Mouse (Mus musculus) lung, embryonic 15.5 days (tissue): Measurements from ENCODE around the gene Scgb1a1. TPM values are rescaled to one million over a fixed set of nuclear protein-coding genes. Genes with fewer than 3 reads are reported as not detected.
A peak's percentile ranks its signal among the peaks of the same experiment; 100 is the strongest.

Experiments
- ATAC-seq: fragments of 200-750 bp; cut with Nextera tagmentation; 2 replicates; pipeline ENCODE4 v1.8.0; 2017; ENCODE audit warnings: moderate number of reproducible peaks, borderline replicate concordance; ENCODE audit not compliant: low FRiP score, low TSS enrichment; ENCODE audit errors: extremely low read depth
- H3K27ac ChIP-seq: fragments of 300-500 bp; sonication (generic); 2 replicates; pipeline ENCODE4 v1.5.1; 2015; ENCODE audit warnings: moderate library complexity, mild to moderate bottlenecking, inconsistent platforms
- H3K27me3 ChIP-seq: fragments of 300-500 bp; sonication (generic); 2 replicates; pipeline ENCODE4 v1.6.1; 2015; ENCODE audit warnings: inconsistent platforms
- H3K36me3 ChIP-seq: fragments of 300-500 bp; sonication (generic); 2 replicates; pipeline ENCODE4 v1.6.1; 2015; ENCODE audit warnings: inconsistent platforms
- H3K4me1 ChIP-seq: fragments of 300-500 bp; sonication (generic); 2 replicates; pipeline ENCODE4 v1.6.1; 2015; ENCODE audit warnings: inconsistent platforms
- H3K4me2 ChIP-seq: fragments of 300-500 bp; sonication (generic); 2 replicates; pipeline ENCODE4 v1.6.1; 2015; ENCODE audit warnings: inconsistent platforms, mild to moderate bottlenecking, moderate library complexity
- H3K4me3 ChIP-seq: fragments of 300-500 bp; sonication (generic); 2 replicates; pipeline ENCODE4 v1.5.1; 2015; ENCODE audit warnings: mild to moderate bottlenecking, inconsistent platforms
- H3K9ac ChIP-seq: fragments of 300-500 bp; sonication (generic); 2 replicates; pipeline ENCODE4 v1.6.1; 2015; ENCODE audit warnings: inconsistent platforms
- H3K9me3 ChIP-seq: fragments of 300-500 bp; sonication (generic); 2 replicates; pipeline ENCODE4 v1.6.1; 2016; ENCODE audit warnings: inconsistent platforms
- WGBS: fragments of 180-500 bp; shearing (Covaris S2); methylation state at CpG from one replicate; pipeline ENCODE4 v1.1.7; 2015; 5-methylcytosine and 5-hydroxymethylcytosine counted together
- polyA plus RNA-seq: library from polyadenylated mRNA; unstranded; fragments of >200 nt; fragmentation: Nextera tagmentation; extraction: Ambion mirVana; gene quantifications from 2 replicates; pipeline ENCODE4 v1.2.1, GENCODE M21; 2015

Scgb1a1 gene
- polyA plus RNA-seq, 1 experiment from 2014 or later = 8.7 TPM

DNA sequence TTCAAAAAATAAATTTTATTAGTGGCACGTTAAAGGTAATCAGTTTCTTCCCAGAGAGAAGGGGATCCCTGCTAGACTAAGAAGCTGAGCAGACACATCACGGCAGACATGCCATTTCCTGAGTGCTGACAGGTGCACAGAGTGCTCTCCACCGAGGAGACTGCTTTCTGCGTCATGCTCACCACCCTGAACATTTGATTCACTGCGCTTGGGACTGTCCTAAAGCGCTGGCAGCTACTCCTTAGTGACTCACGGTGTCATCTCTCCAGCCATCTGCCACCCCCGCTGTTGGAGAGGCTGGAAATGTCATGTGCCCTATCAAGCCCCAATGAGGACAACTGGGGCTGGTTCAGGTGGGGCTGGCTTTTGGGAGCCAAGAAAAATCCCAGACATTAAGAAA lies 24.3 kb upstream of the Scgb1a1 start:
- no peak overlapping the region for H3K9ac ChIP-seq
- H3K4me1 ChIP-seq = peaks cover 6% of the 10 kb centered on the region
- H3K4me3 ChIP-seq = no peak overlapping the region
- no peak for ATAC-seq
- H3K9me3 ChIP-seq = no peaks in the 10 kb centered on the region
- no peak overlapping the region for H3K4me2 ChIP-seq
- 71% methylated on average over 8 of the region's 8 CpGs for WGBS
- H3K36me3 ChIP-seq = 0 out of 2 replicates have a peak, but pooled peaks cover 16% of the 10 kb centered on the region
- H3K27ac ChIP-seq = no peak overlapping the region
- no peaks in the 10 kb centered on the region for H3K27me3 ChIP-seq

GRCm38 (mm10) chr19:9110182-9110869 lies 22.6 kb upstream of the Scgb1a1 start:
- Histone ChIP-seq H3K27me3 (no peaks in the 10 kb centered on the region), H3K9ac (no peak overlapping the region), H3K4me1 (peaks cover 18% of the 10 kb centered on the region), H3K4me3 (no peak overlapping the region), H3K4me2 (no peak overlapping the region), H3K27ac (no peak overlapping the region), H3K36me3 (0 out of 2 replicates have a peak, but pooled peaks cover 16% of the 10 kb centered on the region), H3K9me3 (no peaks in the 10 kb centered on the region)
- ATAC-seq = peak; percentile 62; the same call in 1 of the 2 replicates
- WGBS = 39% methylated on average over 4 of the region's 4 CpGs

- H3K4me3 ChIP-seq = no peak overlapping the region
- no peak overlapping the region for H3K9ac ChIP-seq
- H3K9me3 ChIP-seq = no peaks in the 10 kb centered on the region
- no peak overlapping the region for H3K4me2 ChIP-seq
- no peaks in the 10 kb centered on the region for H3K27me3 ChIP-seq
- H3K4me1 ChIP-seq = peaks cover 18% of the 10 kb centered on the region
- WGBS = 80% methylated on average over 1 of the region's 1 CpGs
- ATAC-seq = no peak
- 0 out of 2 replicates have a peak, but pooled peaks cover 8% of the 10 kb centered on the region for H3K36me3 ChIP-seq
- H3K27ac ChIP-seq = no peak overlapping the region
These were observed 20.8 kb upstream of the Scgb1a1 start for GRCm38 (mm10) chr19:9108536-9108935.

DNA sequence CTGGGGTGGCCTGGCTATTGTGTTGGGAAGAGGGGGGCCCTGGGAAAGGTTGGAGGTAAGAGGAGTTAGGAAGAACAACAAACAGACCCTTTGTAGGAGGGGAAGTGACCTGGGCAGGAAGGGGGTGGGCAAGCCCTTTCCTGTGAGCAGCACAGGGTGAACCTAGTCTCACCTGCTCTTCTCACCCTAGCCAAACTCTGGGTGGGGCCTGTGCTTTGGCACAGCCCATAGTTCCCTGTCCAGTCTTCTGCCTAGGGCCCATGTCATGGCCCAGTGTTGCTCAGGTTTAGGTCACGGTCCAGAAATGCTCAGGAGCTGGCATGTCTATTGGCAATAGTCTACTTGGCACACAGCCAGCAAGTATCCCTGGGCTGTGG lies 19.6 kb upstream of the Scgb1a1 start:
- H3K9me3 ChIP-seq = no peaks in the 10 kb centered on the region
- WGBS = 38% methylated on average over 1 of the region's 1 CpGs
- H3K36me3 ChIP-seq = no peaks in the 10 kb centered on the region

GRCm38 (mm10) chr19:9106751-9107378 lies 19.1 kb upstream of the Scgb1a1 start:
- Histone ChIP-seq H3K4me2 (no peak overlapping the region), H3K9me3 (no peaks in the 10 kb centered on the region), H3K9ac (no peak overlapping the region), H3K27ac (peak overlapping the region; percentile 74), H3K4me1 (peaks cover 18% of the 10 kb centered on the region), H3K27me3 (no peaks in the 10 kb centered on the region), H3K36me3 (no peaks in the 10 kb centered on the region), H3K4me3 (no peak overlapping the region)
- peak; percentile 53 for ATAC-seq
- 10% methylated on average over 4 of the region's 4 CpGs for WGBS

More for the DNA sequence above, 19.6 kb upstream of the Scgb1a1 start:
- peak overlapping the region; percentile 74 for H3K27ac ChIP-seq
- H3K4me3 ChIP-seq = no peak overlapping the region
- peaks cover 18% of the 10 kb centered on the region for H3K4me1 ChIP-seq
- H3K4me2 ChIP-seq = no peak overlapping the region
- no peak overlapping the region for H3K9ac ChIP-seq
- H3K27me3 ChIP-seq = no peaks in the 10 kb centered on the region
- ATAC-seq = peak; percentile 33; the same call in 1 of the 2 replicates

DNA sequence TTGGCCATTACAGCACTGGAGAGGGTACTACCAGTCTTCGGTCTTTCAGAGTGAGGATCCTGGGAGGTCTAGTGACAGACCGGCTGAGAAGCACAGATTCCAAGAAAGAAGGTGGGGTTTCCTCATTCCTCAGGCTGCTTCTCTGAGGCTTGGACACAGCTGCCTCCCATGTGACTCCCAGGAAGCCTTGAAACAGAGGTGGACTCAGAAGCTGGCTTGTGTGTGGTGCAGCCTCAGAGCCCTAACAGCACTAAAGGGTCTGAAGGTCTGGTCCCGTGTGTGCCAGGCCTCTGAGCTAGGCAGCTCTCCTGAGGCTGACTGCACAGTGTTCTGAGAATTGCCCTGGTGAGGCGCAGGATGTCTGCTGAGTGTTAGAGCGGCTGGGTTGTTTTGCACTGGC lies 18.3 kb upstream of the Scgb1a1 start:
- Histone ChIP-seq H3K9me3 (no peaks in the 10 kb centered on the region), H3K9ac (no peak overlapping the region), H3K4me1 (peaks cover 18% of the 10 kb centered on the region), H3K27ac (peak overlapping the region; percentile 74), H3K4me2 (no peak overlapping the region), H3K27me3 (no peaks in the 10 kb centered on the region), H3K4me3 (no peak overlapping the region), H3K36me3 (no peaks in the 10 kb centered on the region)
- whole genome bisulfite sequencing = 43% methylated on average over 5 of the region's 5 CpGs
- no peak for ATAC-seq

DNA sequence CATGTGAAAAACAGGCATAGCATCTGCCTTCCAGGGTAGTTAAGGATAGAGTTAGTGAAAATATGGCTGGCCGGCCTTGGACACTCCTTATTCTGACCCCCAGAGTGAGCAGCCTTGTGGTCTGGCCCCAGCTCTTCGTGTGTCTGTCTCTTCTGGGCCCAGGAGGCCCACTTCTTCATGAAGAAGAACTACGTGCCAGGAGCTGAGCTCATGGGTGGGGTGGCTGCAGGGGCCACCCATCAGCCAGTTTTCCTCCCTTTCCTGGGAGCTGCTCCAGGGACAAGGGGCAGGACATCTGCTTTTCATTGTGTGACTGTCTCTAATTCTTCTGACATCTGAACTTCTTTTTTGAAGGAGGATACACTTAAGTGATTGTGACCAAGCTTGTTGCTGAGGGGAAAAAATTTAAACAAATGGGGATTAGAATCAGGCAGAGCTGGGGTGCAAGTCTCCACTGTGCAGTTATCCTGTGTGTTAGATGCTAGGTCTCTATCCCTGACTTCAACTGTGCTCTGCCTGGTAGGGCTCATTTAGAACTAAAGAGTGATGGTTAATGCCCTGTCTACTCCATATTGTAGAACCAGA lies 17.4 kb upstream of the Scgb1a1 start:
- H3K27ac ChIP-seq = no peak overlapping the region
- H3K4me1 ChIP-seq = peaks cover 18% of the 10 kb centered on the region
- no peak for ATAC-seq
- no peaks in the 10 kb centered on the region for H3K27me3 ChIP-seq
- WGBS = 61% methylated on average over 3 of the region's 3 CpGs
- H3K9me3 ChIP-seq = no peaks in the 10 kb centered on the region
- no peak overlapping the region for H3K4me3 ChIP-seq
- H3K9ac ChIP-seq = no peak overlapping the region
- H3K4me2 ChIP-seq = no peak overlapping the region
- H3K36me3 ChIP-seq = no peaks in the 10 kb centered on the region

GRCm38 (mm10) chr19:9103986-9104385 lies 16.2 kb upstream of the Scgb1a1 start:
- no peak for ATAC-seq
- Histone ChIP-seq H3K4me2 (no peak overlapping the region), H3K9me3 (no peaks in the 10 kb centered on the region), H3K27ac (no peak overlapping the region), H3K4me1 (peaks cover 22% of the 10 kb centered on the region), H3K9ac (no peak overlapping the region), H3K4me3 (no peak overlapping the region), H3K27me3 (no peaks in the 10 kb centered on the region), H3K36me3 (no peaks in the 10 kb centered on the region)
- WGBS = 66% methylated on average over 4 of the region's 4 CpGs

DNA sequence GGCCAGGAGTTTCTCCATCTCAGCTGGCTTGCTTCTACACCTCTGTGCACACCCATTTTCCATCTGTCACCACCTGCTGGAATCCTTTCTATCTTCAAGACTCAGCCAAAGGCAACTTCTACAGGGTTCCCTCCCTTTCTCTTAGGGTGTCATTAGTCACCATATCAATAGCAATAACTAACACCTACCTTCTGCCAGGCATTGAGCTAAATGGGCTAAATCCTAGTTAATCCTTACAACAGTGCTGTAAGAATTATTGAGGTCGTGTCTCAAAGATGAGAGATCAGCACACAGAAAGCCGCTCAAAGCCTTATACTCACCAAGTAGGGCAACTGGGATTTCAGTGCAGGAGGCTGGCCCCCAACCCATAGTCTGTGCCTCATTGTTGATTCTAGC lies 13.3 kb upstream of the Scgb1a1 start:
- H3K4me1 ChIP-seq = peaks cover 6% of the 10 kb centered on the region
- no peak overlapping the region for H3K9ac ChIP-seq
- no peak for ATAC-seq
- H3K36me3 ChIP-seq = no peaks in the 10 kb centered on the region
- H3K27ac ChIP-seq = no peak overlapping the region
- H3K4me3 ChIP-seq = no peak overlapping the region
- WGBS = 69% methylated on average over 2 of the region's 2 CpGs
- no peak overlapping the region for H3K4me2 ChIP-seq
- no peaks in the 10 kb centered on the region for H3K9me3 ChIP-seq
- H3K27me3 ChIP-seq = no peaks in the 10 kb centered on the region

DNA sequence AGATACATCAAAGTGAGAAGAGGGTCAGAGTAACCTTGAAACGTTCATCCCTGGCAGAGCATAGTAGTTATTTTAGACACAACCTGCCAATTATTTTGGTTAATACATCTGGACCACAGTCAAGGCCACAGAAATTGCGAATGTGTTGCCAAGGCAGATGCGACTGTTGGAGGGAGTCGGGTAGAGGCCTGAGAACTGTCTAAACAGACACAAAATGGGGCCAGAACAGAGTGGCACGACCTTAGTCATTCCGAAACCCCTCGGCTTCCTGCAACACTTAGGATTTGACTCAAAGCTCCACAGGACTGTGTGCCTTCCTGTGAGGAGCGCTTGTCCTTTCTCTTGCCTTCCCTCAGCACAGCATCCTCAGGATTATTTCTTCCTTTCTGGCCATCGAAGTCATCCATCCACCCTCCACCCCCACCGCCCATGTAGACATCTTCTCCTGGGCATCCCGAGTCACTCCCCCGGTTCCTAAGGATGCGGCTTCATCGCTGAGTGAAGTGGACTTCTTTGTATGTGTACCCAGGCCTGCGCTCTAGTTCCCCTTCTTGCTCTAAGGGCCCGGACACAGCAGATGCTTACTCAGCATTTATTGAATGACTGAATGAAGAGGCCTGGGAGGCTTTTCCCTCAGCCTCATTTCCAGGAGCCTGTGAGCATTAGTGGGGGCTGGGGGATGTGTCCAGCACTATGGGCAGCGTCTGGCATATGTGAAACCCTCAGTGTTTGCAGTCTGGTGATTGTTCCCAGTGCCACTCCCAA lies 12.7 kb upstream of the Scgb1a1 start:
- 74% methylated on average over 17 of the region's 17 CpGs for WGBS
- Histone ChIP-seq H3K9ac (no peak overlapping the region), H3K4me2 (no peak overlapping the region), H3K36me3 (no peaks in the 10 kb centered on the region), H3K4me3 (no peak overlapping the region), H3K4me1 (0 out of 2 replicates have a peak, but pooled peaks cover 3% of the 10 kb centered on the region), H3K27ac (no peak overlapping the region), H3K27me3 (no peaks in the 10 kb centered on the region), H3K9me3 (no peaks in the 10 kb centered on the region)
- no peak for ATAC-seq

DNA sequence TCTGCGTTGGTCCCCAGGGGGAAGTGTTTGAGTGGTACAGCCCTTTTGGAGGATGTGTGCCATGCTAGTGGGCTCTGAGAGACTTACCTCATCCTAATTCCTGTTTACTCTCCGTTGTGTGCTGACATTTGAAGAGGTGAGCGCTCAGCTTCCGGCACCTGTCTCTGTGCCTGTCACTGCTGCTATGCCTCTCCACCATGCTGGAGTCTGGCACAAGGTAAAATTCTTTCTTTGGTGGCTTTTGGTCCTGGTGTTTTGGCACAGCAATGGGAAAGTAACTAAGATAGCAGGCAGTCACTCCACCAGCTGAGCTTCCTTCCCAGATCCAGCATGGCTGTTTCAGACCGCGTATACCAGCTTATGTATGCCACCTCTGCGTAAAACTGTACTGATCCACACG lies 12.0 kb upstream of the Scgb1a1 start:
- 70% methylated on average over 8 of the region's 8 CpGs for WGBS
- Histone ChIP-seq H3K27ac (no peak overlapping the region), H3K4me2 (no peak overlapping the region), H3K9ac (no peak overlapping the region), H3K4me3 (no peak overlapping the region), H3K27me3 (no peaks in the 10 kb centered on the region), H3K36me3 (no peaks in the 10 kb centered on the region), H3K9me3 (no peaks in the 10 kb centered on the region), H3K4me1 (0 out of 2 replicates have a peak, but pooled peaks cover 3% of the 10 kb centered on the region)
- ATAC-seq = no peak
